Mouse (Mus musculus) heart, adult 2 months (tissue): ENCODE data around the gene Olfm2. TPM values are rescaled to one million over a fixed set of nuclear protein-coding genes. Genes with fewer than 3 reads are reported as not detected.

Experiments used
- DNase-seq, 2 experiments: peaks; one replicate each; pipeline ENCODE4 v3.0.0; 2021
- H3K27ac ChIP-seq: fragments of 200-600 bp; 2 replicates; pipeline ENCODE4 v1.8.1; 2022
- H3K27me3 ChIP-seq: fragments of 200-500 bp; 2 replicates; pipeline ENCODE4 v1.6.1; 2012; ENCODE audit warnings: mild to moderate bottlenecking, low read length, inconsistent platforms, mixed read lengths; ENCODE audit not compliant: control insufficient read depth, insufficient read depth
- H3K36me3 ChIP-seq: fragments of 200-500 bp; 2 replicates; pipeline ENCODE4 v1.6.1; 2012; ENCODE audit warnings: low read length, inconsistent platforms; ENCODE audit not compliant: control insufficient read depth, insufficient read depth
- H3K4me1 ChIP-seq: fragments of 200-500 bp; 2 replicates; pipeline ENCODE4 v1.6.1; 2011; ENCODE audit warnings: low read length; ENCODE audit not compliant: control insufficient read depth, insufficient read depth
- H3K4me3 ChIP-seq: fragments of 200-600 bp; 2 replicates; pipeline ENCODE4 v1.8.1; 2022
- H3K79me2 ChIP-seq: fragments of 200-500 bp; replicated peaks from 2 replicates; pipeline ENCODE4 v1.6.1; 2012; ENCODE audit warnings: mild to moderate bottlenecking, inconsistent platforms, low read length, moderate library complexity, mixed read lengths; ENCODE audit not compliant: control insufficient read depth, insufficient read depth
- H3K9ac ChIP-seq: fragments of 200-500 bp; 2 replicates; pipeline ENCODE4 v1.6.1; 2012; ENCODE audit warnings: low read depth, mild to moderate bottlenecking, control low read depth, inconsistent platforms, low read length, mixed read lengths
- CTCF ChIP-seq: fragments of 200-600 bp; IDR thresholded peaks from 2 replicates; pipeline ENCODE4 v1.8.1; 2022; ENCODE audit warnings: antibody characterized with exemption, mild to moderate bottlenecking, moderate library complexity
- EP300 ChIP-seq: fragments of 200-500 bp; IDR thresholded peaks from 2 replicates; pipeline ENCODE4 v1.6.1; 2011; ENCODE audit warnings: low read depth, low read length, control low read depth; ENCODE audit not compliant: insufficient read depth
- POLR2A ChIP-seq: fragments of 200-500 bp; IDR thresholded peaks from 2 replicates; pipeline ENCODE4 v1.6.1; 2011; ENCODE audit warnings: mild to moderate bottlenecking, low read depth, low read length, control low read depth; ENCODE audit not compliant: insufficient read depth
- WGBS: fragments of 180-500 bp; shearing (Covaris S2); methylation state at CpG from one replicate; pipeline ENCODE4 v1.1.7; 2018; 5-methylcytosine and 5-hydroxymethylcytosine counted together
- intact Hi-C: fragments of 180-260 bp; cut with DNase I; formaldehyde crosslinking; loops from one replicate; pipeline ENCODE4 v1.15.1; 2025
- polyA plus RNA-seq: library from polyadenylated mRNA; depleted of rRNA; stranded (reverse); fragments of >200 nt; gene quantifications from 2 replicates; pipeline ENCODE4 v1.2.3, GENCODE M21; 2012
- total RNA-seq, 2 experiments: library from RNA; stranded (reverse); gene quantifications; 2 replicates each; pipeline ENCODE4 v1.2.3; 2021

Olfm2 gene
- total and polyA plus RNA-seq, 3 experiments, result 0.13 to 0.31 TPM; not detected in 1

DNA sequence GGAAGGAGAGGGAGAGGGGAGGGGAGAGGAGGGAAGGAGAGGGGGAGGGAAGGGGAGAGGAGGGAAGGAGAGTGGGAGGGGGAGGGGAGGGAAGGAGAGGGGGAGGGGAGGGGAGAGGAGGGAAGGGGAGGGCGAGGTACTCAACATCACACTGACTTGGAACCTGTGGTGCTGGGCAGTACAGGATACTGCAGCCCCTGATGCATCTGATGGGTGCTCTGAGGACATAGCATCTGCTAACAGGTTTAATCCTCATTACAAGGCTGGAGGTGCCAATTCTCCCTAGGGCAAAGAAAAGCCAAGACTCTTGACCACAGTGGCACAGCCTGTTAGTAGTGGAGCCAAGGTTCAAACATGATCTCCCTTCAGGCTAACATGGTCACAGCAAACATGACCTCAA, 56.7 kb downstream of the Olfm2 start:
- peaks cover under 1% of the 10 kb centered on the region; the same call in 1 of the 2 replicates for H3K27me3 ChIP-seq
- no peak overlapping the region for H3K4me3 ChIP-seq
- H3K9ac ChIP-seq, result no peak overlapping the region
- TF ChIP-seq CTCF, result no peak
- TF ChIP-seq EP300, result no peak
- no peak for TF ChIP-seq POLR2A
- 50% methylated on average over 1 of the region's 1 CpGs for WGBS
- intact Hi-C loops, result no loop called here
- no peak overlapping the region for H3K27ac ChIP-seq
- H3K79me2 ChIP-seq, result no peaks in the 10 kb centered on the region
- H3K36me3 ChIP-seq, result no peaks in the 10 kb centered on the region
- no peak for DNase-seq
- H3K4me1 ChIP-seq, result peaks cover 2% of the 10 kb centered on the region; the same call in 1 of the 2 replicates

GRCm38 (mm10) chr9:20685081-20685861, 60.9 kb downstream of the Olfm2 start:
- DNase-seq, result no peak
- Histone ChIP-seq H3K79me2 (no peaks in the 10 kb centered on the region), H3K27ac (no peak overlapping the region), H3K9ac (no peak overlapping the region), H3K36me3 (no peaks in the 10 kb centered on the region), H3K4me3 (no peak overlapping the region), H3K4me1 (peaks cover 2% of the 10 kb centered on the region; the same call in 1 of the 2 replicates), H3K27me3 (no peaks in the 10 kb centered on the region)
- TF ChIP-seq POLR2A, result no peak
- no peak for TF ChIP-seq CTCF
- TF ChIP-seq EP300, result no peak
- intact Hi-C loops, result no loop called here
- 44% methylated on average over 16 of the region's 17 CpGs for WGBS

DNA sequence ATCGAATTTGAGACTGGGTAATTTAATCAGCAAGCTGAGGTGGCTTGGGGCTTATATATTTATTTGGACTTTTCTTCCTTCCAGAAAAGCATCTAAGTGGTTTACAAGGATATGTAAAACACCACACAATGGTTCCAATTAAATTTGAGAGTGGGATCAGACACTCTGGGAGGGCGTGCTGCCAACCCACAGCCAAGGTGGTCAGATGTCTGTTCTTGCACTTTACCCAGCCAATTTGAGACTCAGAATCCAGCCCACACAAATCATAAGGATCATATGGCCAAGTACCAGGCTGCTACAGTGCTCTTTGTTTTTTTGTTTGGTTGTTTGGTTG, 63.8 kb downstream of the Olfm2 start:
- Histone ChIP-seq H3K4me1 (no peaks in the 10 kb centered on the region), H3K36me3 (no peaks in the 10 kb centered on the region), H3K4me3 (no peak overlapping the region), H3K27me3 (no peaks in the 10 kb centered on the region), H3K9ac (no peak overlapping the region), H3K79me2 (no peaks in the 10 kb centered on the region), H3K27ac (no peak overlapping the region)
- no peak for DNase-seq
- TF ChIP-seq CTCF (no peak), POLR2A (no peak), EP300 (no peak)
- intact Hi-C loops, result no loop called here
- 64% methylated on average over 2 of the region's 2 CpGs for WGBS

- no peaks in the 10 kb centered on the region for H3K4me1 ChIP-seq
- no peak overlapping the region for H3K4me3 ChIP-seq
- no peak for DNase-seq
- H3K36me3 ChIP-seq, result no peaks in the 10 kb centered on the region
- no peaks in the 10 kb centered on the region for H3K27me3 ChIP-seq
- no peaks in the 10 kb centered on the region for H3K79me2 ChIP-seq
- no peak overlapping the region for H3K27ac ChIP-seq
- TF ChIP-seq POLR2A (no peak), CTCF (no peak), EP300 (no peak)
- WGBS, result 50% methylated on average over 7 of the region's 7 CpGs
- H3K9ac ChIP-seq, result no peak overlapping the region
- intact Hi-C loops, result no loop called here
Observed at GRCm38 (mm10) chr9:20681546-20682388, 64.4 kb downstream of the Olfm2 start.

DNA sequence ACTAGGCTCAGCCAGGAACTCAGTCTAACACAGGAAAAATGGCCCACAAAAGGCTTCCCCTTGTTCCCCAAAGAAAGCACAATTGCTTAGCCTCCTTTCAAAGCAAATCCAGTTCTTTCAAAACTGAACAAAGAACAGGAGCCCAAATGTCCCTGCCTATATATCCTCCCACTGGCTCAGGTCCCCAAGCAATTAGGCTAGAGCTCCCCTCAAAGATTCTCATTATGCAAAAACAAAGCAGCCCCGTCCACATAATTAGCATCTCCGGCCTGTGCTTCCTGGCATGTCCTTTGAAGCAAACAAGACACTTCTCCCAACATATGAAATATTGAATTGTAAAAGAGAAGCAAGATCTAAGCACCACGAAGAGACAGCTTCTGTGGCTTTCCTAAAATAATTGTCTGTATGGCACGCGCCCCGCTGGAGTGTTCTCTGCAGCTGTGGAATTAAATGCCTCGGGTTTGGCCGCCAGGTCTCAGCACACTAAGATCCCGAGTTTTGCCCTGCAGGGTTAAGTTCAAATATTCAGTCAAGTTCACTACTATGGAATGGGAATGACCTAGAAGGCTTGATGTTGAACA, 65.7 kb downstream of the Olfm2 start:
- no peak for DNase-seq
- intact Hi-C loops, result no loop called here
- WGBS, result 84% methylated on average over 9 of the region's 9 CpGs

DNA sequence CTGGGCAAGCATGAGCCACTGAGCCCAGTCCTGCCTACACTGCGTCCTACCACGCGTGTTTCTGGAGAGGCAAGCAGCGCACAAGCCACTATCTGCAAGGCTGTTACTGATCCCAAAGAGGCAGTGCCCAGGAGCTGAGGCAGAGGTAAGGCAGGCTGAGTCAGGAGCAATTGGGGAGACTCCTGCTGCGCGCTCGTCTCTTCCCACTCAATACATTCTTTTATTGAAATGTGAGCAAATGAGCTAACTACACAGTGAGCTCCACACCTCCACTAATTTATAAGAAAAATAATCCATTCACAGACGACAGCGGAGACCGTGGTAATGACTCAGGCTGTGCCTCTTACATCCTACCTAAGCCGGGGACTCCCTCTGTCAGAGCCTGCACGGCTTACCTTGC, 68.3 kb downstream of the Olfm2 start:
- H3K27me3 ChIP-seq, result no peaks in the 10 kb centered on the region
- no peak for DNase-seq
- H3K27ac ChIP-seq, result no peak overlapping the region
- no peak overlapping the region for H3K9ac ChIP-seq
- WGBS, result 92% methylated on average over 12 of the region's 12 CpGs
- no peak overlapping the region for H3K4me3 ChIP-seq
- intact Hi-C loops, result no loop called here
- no peaks in the 10 kb centered on the region for H3K79me2 ChIP-seq
- TF ChIP-seq CTCF (no peak), POLR2A (no peak), EP300 (no peak)
- H3K36me3 ChIP-seq, result no peaks in the 10 kb centered on the region
- no peaks in the 10 kb centered on the region for H3K4me1 ChIP-seq

More for the DNA sequence above, 65.7 kb downstream of the Olfm2 start:
- Histone ChIP-seq H3K36me3 (no peaks in the 10 kb centered on the region), H3K27me3 (no peaks in the 10 kb centered on the region), H3K27ac (no peak overlapping the region), H3K4me1 (no peaks in the 10 kb centered on the region), H3K79me2 (no peaks in the 10 kb centered on the region), H3K9ac (no peak overlapping the region), H3K4me3 (no peak overlapping the region)
- no peak for TF ChIP-seq EP300
- no peak for TF ChIP-seq CTCF
- TF ChIP-seq POLR2A, result no peak
